Mouse (Mus musculus): ENCODE data around the gene Atp1b1.
A peak's percentile ranks its signal among the peaks of the same experiment; 100 is the strongest.

Atp1b1 gene

GRCm38 (mm10) chr1:164467406-164467805 is 9.3 kb upstream of the Atp1b1 start:
- DNase-seq (ENCODE audit: low read depth, low spot score), result no peak

- DNase-seq (ENCODE audit: low read depth, low spot score), result no peak
These were observed 3.6 kb upstream of the Atp1b1 start for GRCm38 (mm10) chr1:164461726-164462125.

GRCm38 (mm10) chr1:164460921-164461697 is 3.0 kb upstream of the Atp1b1 start:
- no peak for DNase-seq (ENCODE audit: low read depth, low spot score)

GRCm38 (mm10) chr1:164459127-164459905 is 1.2 kb upstream of the Atp1b1 start:
- no peak for DNase-seq (ENCODE audit: low read depth, low spot score)

DNA sequence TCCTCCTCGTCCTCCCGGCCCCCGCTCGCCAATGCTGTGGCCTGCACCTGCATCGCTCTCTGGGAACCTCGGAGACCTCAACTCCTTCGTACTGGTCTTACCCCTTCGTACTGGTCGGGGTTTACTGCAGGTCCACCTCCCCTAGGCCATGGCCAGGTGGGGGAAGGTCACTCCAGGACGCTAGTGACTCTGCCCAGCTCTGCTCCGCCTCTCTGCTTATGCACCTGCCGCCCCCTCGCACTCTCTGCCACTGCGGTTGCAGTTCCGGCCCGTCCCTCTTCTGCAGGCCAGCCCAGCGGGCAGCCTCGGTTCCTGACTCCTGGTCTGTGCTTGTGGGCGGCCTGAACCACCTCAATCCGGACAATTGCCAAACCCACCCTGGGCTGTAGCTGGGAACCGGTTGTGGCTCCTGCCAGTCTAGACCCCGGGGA is 481 bp upstream of the Atp1b1 start:
- no peak for DNase-seq (ENCODE audit: low read depth, low spot score)

GRCm38 (mm10) chr1:164457531-164458244 is 467 bp downstream of the Atp1b1 start:
- no peak for DNase-seq (ENCODE audit: low read depth, low spot score)

DNA sequence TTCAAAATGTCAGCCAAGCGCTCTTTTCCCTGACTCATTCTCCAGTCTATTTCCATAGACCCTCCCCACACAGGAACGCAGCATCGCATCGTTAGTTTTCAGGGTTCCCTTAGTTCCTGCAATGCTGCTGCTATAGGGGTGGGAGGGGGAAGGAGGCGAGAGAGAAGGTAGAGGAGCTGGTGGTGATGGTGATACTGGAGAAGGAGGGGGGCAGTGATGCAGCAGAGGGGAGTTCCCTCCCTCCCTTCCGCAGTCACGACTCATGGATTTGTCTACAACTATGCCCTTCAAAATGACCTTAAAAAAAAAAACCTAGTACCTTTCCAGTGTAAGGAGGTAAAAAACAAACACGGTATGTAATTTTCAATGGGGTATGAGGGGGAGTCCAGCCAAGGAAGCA is 1.4 kb downstream of the Atp1b1 start:
- no peak for DNase-seq (ENCODE audit: low read depth, low spot score)

DNA sequence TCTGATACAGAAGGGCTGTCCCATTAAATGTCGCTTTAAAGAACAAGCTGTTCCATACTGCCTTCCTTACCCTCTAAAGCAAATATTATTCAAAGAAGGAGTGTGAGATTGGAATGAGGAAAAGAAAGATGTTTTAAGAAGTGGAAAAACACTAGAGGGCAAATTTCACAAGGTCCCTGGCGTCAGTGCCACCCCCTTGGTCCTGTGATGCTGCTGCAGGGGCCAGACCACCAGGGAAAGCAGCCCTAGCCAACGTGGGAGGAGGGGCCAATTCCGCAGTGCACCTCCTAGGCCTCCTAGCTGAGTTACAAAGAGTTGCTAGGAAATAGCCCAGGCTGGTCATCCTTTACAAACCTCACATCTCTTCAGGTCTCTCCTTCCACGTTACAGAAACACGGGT is 2.1 kb downstream of the Atp1b1 start:
- DNase-seq (ENCODE audit: low read depth, low spot score), result no peak

DNA sequence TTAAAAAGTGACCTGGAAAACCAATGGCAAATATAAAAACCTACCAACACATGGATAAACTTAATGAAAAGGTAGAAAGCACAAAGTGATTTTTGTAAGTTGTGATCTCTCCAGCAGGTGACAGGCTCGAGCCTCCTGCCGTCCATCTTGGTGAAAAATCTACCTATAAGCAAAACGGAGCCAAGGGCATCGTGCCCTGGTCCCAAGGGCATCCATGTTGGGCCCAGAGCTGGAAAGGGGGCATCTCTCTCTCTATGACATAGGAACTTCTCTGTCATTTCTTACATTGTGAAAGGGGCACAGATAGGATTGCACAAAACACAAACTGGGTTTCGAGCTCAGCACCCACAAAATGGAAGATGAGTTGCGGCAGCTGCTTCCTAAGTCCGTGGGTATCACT is 2.5 kb downstream of the Atp1b1 start:
- no peak for DNase-seq (ENCODE audit: low read depth, low spot score)

DNA sequence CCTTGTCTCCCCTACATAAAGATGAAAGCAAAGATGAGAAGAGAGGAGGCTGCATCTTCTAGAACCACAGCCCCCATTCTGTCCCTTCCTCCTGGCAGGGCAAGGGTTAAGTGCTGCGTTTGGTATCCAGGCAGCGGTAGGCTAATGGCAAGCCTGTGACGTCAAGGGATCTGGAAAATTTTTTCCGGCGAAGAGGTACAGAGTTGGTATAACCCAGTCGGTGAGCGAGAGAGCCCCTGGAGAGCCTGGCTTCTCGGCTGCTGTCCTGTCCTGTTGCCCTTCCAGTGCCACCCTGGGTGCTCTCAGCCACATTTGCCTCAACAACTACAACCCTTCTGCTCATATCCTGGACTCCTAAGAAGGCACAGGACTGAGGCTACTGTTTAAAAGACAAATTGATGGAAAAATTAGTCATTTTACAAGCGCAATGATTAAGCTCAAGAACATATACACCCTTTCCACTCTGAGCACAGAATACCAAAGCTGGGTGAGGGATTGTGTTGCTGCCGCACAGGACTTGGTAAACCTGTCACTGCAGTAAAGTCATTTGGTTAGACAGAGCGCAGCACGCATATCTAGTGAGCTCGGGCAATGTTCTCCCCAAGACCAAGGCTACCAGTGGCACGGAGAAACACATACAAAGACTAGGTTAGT is 3.3 kb downstream of the Atp1b1 start:
- DNase-seq (ENCODE audit: low read depth, low spot score), result no peak

- no peak for DNase-seq (ENCODE audit: low read depth, low spot score)
These were observed 4.4 kb downstream of the Atp1b1 start for GRCm38 (mm10) chr1:164453739-164454138.

DNA sequence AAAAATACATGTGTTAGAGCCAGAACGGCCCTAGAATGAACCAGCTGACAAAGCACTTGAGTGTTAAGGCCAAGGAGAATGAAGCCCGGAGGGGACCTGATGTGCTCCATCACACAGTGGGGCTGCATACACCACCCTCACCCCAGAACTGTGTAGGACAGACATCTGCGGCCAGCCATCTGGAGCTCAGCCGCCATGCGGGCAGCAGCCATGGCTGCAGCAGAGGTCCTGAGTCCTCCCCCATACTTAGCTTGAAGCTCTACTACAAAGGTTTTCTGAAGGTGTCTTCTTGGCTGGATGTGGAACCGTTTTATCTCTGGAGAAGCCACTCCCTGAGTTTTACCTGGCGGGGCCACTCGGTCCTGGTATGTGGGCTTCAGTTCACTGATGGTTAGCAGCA is 5.0 kb downstream of the Atp1b1 start:
- no peak for DNase-seq (ENCODE audit: low read depth, low spot score)

- DNase-seq (ENCODE audit: low read depth, low spot score), result peak; percentile 42
These were observed 5.6 kb downstream of the Atp1b1 start for GRCm38 (mm10) chr1:164452580-164452979.

GRCm38 (mm10) chr1:164451346-164451745 is 6.8 kb downstream of the Atp1b1 start:
- no peak for DNase-seq (ENCODE audit: low read depth, low spot score)

DNA sequence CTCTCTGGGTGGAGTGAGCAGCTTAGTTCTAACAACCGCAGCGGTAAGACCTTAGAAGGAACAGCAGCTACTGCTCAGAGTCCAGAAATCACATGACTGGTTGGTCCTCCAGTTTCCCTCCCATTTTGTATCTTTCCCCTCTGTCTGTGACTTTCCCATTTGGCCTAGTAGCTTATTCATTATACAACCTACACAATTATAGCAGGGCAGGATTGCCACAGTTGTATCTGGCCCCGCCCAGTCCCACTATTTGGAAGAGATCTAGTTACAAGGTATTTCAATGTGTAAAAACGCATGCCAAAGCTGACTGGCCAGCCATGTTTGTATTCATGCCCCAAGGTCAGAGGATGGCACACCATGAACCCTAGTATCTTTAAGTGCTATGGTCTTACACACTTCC is 7.5 kb downstream of the Atp1b1 start:
- no peak for DNase-seq (ENCODE audit: low read depth, low spot score)

DNA sequence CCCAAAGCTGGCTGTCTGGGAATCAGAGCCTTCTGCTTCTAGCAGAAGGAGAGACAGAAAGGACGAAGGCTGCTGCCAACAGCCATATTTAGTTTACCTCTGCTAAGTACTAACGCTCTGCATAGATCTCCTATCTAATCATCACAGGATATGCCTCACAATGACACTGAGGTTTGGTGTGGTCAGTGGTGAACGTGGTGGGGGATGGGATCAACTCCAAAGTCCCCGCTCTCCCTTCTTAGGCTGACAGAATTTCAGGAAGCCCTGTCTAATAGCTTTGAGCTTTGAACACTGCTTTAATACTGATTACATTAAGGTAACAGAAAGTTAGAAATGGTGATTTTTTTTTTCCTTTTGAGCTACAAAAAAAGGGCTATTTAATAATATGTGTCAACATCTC is 7.9 kb downstream of the Atp1b1 start:
- DNase-seq (ENCODE audit: low read depth, low spot score), result no peak

DNA sequence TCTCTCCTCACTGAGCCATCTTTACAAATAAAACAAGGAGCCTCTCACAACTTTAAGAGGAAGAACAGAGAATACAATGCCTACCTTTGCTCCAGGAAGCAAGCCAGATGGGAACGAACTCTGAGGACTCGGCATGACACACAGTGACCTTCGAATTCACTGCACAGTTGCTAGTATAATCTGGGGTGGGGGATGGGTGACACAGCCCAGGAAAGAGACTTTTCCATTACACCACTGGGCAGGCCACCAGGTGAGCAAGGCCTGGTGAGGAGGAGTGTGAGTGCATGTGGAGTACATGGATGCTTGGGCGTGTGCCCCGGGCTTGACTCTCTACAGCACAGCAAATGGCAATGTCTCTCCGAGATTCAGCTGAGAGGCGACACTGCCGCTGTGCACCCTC is 8.5 kb downstream of the Atp1b1 start:
- DNase-seq (ENCODE audit: low read depth, low spot score), result no peak

DNA sequence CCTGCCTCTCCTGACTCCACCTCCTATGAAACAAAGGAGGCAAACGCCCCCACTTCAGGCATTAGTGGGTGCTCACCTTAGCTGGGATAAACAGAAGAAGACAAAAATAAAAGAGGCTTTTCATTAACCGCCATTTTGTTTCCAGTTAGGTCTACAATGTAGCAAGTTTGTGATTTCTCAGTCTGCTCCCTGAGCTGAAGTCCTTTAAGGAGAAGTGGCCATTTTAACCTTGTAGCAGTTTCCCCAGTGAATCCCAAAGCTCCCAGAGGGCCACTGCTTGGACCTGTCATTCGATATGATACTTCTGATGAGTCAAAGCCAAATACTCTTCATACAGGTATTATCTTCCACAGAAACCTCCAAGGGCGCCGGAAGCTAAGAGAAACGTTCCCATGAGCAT is 10.6 kb downstream of the Atp1b1 start:
- no peak for DNase-seq (ENCODE audit: low read depth, low spot score)

DNA sequence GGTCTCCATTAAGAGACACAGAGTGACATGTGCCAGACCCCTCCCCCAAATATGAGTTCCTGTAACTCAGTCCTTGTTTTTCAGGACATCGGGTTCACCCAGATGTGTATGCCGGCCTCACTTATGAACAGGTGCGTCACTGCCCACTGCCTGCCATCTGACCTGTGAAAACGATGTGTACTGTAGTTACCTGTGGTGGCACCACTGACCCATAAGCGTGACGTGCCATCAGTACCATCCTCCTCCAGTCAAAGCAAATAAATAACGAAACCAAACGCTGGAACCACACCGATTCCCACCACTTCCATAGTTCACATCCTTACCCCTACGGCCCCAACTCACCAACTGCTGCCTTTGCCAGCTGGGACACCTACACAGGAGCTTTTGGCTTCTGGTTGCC is 11.6 kb downstream of the Atp1b1 start:
- no peak for DNase-seq (ENCODE audit: low read depth, low spot score)

GRCm38 (mm10) chr1:164445620-164446162 is 12.5 kb downstream of the Atp1b1 start:
- DNase-seq (ENCODE audit: low read depth, low spot score), result no peak

DNA sequence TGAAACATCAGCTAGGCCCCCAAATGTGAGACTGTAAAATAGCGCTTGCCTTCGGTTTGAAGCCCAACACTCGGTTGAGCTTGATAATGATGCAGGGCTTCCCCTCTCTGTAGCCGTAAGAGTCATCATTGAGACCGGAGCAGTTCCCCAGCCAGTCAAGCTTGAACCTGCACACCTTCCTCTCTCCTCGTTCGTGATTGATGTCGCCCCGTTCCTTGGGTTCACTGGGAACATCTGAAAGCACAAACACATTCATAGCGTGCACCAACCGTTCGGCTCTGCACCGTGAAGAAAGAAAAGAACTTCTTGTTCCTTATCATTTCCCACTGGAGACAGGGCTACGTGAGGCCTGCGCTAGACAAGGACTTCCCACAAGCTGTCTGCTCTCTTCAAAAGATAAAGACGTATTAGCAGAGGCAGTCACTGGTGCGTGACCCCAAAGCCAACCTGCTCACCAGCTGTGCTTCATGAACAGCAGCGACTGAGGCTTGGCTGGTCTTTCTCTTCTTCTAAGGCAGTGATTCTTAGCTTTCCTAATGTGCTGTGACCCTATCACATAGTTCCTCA is 16.7 kb downstream of the Atp1b1 start:
- peak; percentile 90 for DNase-seq (ENCODE audit: low read depth, low spot score)
